Mouse (Mus musculus) G1E-ER4 (cell line): Measurements from ENCODE around the gene Ddx27. TPM values are rescaled to one million over a fixed set of nuclear protein-coding genes. Genes with fewer than 3 reads are reported as not detected.

Source experiments
- GATA1 ChIP-seq: IDR thresholded peaks from one replicate; pipeline ENCODE4 v1.8.0; 2012; ENCODE audit warnings: low read length, inconsistent platforms
- polyA plus RNA-seq: library from polyadenylated mRNA; stranded (reverse); fragments of >175 nt; gene quantifications from 2 replicates; pipeline ENCODE4 v1.2.3, GENCODE M21; 2012

Gene Ddx27
- polyA plus RNA-seq, 1 experiment: 124 TPM

DNA sequence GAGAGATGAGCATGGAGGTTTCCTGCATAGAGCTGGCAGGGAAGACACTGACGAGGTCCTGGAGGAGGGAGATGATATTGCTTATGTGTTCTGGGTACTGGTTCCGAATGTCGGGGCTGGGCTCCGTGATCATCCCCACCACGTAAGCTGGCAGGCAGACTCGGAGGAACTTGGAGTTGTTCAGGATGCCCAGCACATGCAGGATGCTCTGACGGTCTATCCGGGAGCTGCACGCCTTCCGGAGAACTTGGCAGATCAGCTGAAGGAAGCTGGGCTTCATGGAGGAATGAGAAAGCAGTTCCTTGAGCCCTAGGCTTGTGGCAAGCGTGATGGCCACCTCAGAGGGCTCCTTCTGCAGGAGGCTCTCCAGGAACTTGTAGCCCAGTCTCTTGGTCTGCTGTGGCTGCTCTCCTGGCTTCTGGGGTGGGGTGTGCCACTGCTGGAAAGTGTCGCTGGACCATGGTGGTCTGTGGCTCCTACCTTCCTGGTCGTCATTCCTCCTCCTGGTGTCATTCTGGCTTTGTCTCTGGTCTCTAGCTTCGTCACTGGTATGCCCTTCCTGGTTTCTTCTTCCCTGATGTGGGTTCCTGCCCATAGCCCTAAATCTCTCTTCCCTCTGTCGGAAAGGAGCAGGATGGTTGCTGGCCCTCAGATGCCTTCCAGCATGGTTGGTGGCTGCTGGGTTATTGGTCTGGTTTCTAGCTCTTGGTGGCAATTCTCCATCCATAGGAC lies 41.4 kb downstream of the Ddx27 start:
- TF ChIP-seq GATA1: no peak

DNA sequence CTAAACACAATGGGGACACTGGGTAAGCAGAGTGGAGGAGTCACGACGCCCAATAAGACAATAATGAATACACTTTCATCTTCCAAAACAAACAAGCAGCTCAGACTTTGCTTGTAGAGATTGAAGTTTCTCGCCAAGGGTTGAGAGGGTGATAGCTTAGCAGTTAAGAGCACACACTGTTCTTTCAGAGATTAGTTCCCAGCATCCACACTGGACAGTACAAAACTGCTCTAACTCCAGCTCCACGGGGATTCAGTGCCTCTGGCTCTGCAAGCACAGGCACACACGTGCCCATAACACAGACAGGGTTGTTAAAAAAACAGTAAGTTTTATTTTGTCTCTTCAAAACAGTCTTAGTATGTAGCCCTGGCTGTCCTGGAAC lies 41.9 kb downstream of the Ddx27 start:
- TF ChIP-seq GATA1: no peak

DNA sequence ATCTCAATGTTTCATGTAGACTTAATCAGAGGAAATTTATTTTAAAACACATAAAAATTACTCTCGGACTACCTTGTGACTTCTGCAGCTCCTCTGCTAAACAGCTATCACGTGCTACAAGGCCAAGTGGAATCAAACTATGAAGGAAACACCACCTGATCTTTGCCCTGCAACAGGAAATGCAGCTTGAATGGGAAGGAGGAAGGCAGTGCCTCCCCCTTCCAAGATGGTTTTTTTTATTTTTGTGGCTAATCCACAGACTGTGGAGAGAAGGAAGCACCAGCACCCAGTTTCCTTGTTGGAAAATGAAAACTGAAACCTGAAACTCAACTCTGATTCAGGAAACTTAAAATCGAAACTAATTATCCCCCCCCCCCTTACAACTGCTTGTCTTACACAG lies 43.2 kb downstream of the Ddx27 start:
- TF ChIP-seq GATA1: no peak

DNA sequence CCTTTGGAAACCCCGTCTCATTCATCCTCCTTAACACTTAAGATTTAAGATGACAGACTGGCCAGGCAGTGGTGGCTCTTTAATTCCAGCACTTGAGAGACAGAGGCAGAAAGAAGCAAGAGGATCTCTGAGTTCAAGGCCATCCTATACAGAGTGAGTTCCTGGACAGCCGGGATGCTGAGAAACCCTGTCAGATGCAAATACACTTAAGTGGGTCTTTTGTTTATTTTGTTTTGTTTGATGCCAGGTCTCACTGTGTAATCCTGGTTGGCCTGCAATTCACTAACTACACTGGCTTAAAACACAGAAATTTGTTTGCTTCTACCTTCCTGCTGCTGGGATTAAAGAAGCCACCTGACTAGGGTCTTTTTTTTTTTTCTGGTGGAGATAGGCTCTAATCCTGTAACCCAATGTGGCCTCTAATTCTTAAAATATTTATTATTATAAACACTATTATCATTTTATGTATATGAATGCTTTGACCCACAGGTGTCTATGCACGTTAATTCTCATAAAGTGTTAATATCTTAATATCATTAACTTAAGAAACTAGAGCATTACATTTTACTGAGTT lies 43.9 kb downstream of the Ddx27 start:
- TF ChIP-seq GATA1: no peak

DNA sequence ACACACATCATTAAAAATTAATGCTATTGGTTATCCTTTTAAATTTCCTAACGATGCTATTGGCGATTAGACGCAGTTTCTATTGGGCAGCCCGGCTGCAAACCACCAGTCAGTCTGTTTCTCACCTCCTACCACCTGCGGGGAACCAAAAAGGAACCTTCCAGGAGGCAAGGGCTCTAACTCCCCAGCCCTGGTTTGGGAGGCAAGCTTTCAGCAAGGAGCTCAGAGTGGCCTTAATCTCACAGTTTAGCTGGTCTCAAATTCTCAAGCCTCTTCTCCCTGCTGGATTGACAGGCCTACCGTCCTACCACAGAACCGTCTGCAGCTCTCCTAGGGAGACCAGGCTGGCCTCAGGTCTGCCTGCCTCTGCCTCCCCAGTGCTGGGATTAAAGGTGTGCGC lies 44.5 kb downstream of the Ddx27 start:
- no peak for TF ChIP-seq GATA1

DNA sequence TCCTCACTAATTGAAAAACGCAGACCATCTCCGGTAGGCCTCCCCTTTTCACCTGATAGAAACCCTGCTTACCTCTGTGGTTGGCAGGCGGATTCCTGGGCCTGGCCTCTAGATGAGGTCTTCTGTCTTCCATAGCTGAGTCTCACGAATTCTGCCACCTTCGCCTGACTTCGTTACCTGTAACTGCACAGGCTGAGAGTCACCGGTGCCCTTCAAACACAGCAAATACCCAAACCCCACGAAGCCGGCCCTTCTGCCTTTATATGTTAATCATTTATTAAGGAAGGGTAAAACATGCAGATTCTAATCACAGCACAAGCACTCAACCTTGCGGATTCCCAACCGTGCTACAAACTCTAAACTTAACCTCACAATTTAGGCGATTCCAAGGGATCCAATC lies 45.0 kb downstream of the Ddx27 start:
- TF ChIP-seq GATA1: no peak

DNA sequence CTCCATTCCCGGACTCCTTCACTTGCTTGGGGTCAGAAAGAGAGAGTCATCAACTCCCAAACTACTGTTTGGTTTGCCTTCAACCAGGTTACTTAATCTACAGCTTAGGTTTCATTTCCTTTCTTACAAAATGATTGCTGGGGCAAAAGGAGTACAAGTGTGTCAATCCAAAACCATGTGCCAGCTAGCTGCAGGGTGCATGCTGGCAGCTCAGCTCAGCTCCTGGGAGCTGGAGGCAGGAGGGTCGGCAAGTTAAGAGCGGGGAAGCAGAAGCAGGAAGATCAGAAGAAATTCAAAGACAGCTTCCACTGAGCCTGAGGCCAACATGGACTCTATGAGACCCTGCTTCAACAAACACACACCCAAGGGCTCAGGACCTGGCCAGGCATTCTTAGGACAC lies 45.4 kb downstream of the Ddx27 start:
- TF ChIP-seq GATA1: no peak

DNA sequence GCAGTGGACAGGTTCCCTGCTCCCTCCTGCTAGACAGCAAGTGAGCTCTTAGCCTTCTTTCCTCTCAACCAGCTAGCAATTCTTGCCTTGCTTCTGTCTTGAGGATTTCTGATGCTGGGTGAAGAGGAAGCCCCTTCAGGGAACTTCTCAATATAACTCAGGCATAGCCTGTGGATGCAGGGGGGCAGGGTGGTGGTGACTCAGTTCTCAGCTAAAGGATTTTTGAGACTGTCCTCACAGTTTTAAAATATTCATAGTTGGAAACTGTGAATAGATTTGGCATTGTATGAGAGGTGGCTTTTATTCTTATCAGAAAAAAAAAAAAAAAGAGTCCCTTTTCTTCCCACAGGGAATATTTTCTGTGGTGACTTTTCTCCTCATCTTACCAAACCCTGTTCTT lies 45.8 kb downstream of the Ddx27 start:
- no peak for TF ChIP-seq GATA1

DNA sequence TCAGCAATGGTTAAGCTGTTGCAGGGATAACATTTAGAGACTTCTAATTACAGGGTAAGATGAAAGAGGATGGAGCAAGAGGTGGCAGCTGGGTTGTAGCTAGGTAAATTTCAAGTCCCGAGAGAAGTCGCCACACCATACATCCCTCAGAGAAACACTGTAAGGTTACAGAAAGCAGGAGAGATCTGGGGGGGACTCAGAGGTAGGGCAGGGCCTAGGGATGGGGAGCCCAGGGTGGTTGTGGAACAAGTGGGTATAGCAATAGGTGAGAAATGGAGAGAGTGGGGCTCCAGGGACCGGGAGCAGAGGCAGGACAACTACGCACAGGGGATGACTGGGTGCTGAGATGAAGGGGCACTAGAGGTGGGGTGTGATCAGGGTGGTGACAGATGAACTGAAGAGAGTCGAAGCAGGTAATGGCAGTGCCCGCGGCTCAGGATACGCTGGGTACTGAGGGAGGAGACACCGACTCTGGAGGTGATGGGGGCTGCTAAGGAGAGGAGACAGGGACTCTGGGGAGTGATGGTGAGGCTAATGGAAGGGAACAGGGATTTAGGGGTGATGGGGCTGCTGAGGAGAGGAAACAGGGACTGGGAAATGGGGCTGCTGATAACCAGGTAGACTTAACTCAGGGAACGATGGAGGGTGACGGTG lies 46.5 kb downstream of the Ddx27 start:
- TF ChIP-seq GATA1: no peak

DNA sequence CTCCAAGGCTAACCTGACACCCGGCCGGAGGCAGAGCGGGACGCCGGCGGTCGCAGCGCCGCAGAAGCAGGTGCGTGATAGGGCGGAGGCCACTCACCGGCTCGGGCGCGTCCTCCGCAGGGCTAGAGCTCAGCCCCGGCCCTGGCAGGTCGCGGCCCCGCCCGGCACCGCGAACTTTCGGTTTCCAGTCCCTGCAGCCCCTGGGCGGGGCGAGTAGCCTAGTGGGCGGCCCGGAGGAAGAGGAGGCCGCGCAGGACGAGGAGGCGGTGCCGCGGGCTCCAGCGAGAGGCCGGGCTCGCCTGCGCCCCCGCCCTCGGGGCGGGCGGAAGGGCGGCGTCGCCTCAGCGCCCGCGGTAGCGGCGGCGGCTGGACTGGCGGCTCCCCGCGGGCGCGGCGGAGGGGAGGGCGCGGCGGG lies 47.5 kb downstream of the Ddx27 start:
- TF ChIP-seq GATA1: no peak

DNA sequence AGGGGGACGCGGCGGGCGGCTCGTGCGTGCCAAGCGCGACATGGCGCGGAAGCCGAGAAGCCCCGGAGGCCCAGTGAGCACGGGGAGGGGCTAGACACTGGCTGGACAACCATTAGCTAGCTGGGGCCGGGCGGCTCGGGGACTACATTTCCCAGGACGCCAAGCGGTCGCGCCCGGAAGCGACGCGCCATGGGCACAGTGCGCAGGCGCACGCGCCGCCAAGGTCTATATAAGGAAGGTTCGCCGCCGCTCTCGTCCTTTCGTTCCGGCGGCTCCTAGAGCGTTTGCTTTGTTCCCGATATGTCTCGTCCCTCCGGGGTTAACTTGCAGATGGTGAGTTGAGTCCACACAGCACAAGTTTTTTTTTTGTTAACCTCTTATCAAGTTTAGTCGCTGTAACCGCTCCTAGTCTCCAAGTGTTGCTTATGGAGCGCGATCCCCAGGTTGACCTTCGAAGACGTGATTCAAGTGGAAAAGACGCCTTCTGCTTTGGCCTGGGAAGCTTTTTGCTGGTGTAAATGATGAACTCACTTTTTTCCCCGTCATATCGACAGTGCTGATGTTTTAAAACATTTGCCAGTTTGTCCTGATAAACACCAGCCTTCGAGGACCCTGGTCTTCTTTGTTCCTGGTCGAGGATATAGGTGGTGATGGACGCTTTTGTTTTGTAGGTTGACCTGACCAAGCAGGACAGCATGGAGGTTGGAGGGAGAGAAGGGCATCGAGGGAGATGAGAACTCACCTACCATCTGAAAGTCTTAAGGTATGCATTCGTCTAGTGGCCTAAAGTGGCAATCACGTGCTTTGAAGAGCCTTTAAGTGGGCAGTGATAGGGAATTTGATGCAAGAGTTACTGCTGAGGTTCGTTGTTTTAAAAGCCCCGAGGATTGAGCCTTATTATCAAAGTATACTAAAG lies 48.2 kb downstream of the Ddx27 start, which contains the start of gene Znfx1:
Gene Znfx1, minus strand, starts transcription at position 51 of the 916 bp plus-strand sequence.
- TF ChIP-seq GATA1: no peak

DNA sequence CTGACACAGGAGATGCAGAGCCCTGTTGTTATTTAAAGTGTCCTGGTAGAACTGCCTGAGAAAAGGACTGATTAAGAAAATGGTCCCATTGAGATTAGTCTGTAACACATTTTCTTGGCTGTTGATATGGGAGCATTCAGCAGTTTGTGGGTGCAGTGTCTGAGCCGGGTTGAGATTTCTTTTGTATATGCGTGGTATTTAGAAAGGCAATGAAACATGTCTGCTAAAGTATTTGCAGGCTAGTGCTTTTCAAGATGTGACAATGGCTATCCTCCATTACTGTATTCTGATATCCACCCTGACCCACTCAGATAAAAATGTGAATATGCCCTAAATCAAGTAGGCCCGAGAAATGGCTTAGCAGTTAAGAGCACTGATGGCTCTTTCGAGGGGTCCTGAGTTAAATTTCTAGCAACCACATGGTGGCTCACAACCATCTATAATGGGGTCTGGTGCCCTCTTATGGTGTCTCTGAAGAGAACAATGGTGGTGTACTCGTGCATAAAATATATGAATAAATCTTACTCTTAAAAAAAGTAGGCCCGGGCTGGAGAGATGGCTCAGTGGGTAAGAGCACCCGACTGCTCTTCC lies 49.0 kb downstream of the Ddx27 start:
- TF ChIP-seq GATA1: no peak

DNA sequence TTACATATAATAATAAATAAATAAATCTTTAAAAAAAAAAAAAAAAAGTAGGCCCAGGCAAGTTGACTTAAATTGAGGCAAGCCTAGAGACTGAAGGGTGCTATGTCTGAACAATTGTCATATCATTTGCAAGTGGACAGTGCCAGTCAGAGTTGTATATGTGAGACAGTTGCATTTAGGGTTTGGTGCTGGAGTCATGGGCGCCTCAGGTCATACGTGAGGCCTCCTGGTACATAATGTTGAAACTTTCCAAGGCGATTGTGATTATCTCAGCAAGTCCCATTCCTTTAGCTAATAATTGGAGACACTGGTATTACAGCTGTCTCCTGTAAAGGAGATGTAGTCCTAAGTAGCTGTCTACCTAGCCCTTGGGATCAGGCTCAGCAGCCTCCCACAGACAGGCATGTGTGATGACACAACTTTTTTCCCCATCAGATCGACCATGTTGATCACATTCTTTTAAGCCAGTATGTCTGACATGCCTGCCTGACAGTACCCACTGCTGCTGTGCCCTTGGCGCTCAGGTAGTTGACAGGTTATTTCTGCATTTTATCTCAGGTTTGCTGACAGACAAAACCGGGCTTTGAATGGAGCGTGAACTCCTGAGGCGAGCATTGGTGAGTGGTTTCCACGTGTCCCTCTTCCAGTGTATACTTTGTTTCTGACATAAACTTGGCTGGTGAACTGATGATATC lies 49.8 kb downstream of the Ddx27 start:
- TF ChIP-seq GATA1: no peak

DNA sequence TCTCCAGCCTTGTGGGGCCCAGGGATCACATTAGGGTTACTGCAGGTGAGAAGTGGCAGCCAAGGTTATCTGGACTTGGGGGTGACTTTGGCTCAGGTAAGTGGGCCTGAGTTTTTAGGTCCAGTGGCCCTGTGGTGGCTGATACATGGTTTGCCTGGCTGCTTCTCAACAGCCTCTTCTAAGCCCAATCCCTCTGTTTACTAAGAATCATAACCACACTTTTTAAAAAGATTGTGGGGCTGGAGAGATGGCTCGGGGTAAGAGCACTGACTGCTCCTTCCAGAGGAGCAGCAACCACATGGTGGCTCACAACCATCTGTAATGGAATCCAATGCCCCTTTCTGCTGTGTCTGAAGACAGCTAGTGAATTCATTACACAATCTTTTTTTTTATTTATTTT lies 51.0 kb downstream of the Ddx27 start:
- no peak for TF ChIP-seq GATA1

DNA sequence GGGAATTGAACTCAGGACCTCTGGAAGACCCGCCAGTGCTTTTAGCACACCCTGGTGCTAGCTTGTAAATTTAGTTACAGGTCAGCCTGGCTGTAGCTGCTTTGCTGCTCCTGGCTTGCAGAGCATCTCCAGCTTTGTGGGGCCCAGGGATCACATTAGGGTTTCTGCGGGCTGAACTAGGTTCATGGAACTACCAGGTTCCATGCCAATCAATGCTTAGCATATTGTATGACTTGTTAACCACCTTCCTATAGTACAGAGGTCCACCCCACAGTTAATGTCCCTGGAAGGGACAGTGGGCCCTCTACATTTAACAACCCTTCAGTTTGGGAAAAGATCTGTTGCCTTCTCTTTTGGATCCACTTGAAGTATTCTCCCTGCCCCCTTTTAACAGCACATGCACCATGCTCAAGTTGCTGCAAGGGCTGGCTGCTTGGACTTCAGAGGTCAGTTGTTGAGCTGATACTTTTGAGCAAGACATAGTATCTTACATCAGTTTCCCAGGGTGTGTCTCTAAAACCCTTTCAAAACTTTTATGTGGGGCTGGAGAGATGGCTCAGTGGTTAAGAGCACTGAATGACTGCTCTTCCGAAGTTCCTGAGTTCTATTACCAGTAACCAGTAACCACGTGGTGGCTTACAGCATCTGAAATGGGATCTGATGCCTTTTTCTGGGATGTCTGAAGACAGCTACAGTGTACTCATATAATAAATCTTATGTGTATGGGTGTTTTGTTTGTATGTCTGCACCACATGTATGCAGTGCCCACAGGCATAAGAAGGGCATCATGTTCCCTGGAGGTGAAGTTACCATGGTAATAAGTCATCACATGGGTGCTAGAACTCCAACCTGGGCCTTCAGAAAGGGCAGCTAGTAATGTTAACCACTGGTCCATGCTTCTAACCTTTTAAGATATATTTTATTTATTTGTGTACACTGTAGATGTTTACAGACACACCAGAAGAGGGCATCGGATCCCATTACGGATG lies 51.8 kb downstream of the Ddx27 start:
- TF ChIP-seq GATA1: no peak
